Comparison of ENCODE assay signal across 7 mouse cellular contexts in the genomic region with DNA sequence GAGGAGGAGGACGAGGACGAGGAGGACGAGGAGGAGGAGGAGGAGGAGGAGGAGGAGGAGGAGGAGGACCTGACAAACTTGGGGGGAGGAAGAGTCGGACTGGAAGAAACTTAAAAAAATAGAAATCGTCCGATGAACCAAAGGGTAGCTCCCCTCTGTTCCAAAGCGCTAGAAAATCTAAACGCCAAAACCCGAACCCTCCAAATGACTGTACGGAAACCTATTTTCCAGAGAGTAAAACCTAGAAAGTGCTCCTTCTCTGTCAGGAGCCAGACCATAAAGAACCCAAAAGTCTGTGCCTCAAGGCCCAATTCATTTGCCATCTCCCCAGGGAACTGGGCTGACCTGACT. TPM values are rescaled to one million over a fixed set of nuclear protein-coding genes. Genes with fewer than 3 reads are reported as not detected.
DNase-seq lines count a peak whose midpoint lies in the region; ATAC-seq and TF ChIP-seq lines count a peak whose summit lies in the region.

No protein-coding gene starts in this region.

- H3K4me1 ChIP-seq in lung, embryonic 15.5 days, result peaks cover 28% of the 10 kb centered on the region
- H3K4me1 ChIP-seq in embryonic fibroblast, embryonic 13.5 days (ENCODE audit: control insufficient read depth, insufficient read depth, low read length), result no peaks in the 10 kb centered on the region
- peaks cover 6% of the 10 kb centered on the region for H3K4me1 ChIP-seq in limb, embryonic 11.5 days (ENCODE audit: control insufficient read depth, insufficient read depth, low read length)
- H3K4me1 ChIP-seq in olfactory bulb, adult 2 months (ENCODE audit: control insufficient read depth, insufficient read depth, low read length), result peaks cover 18% of the 10 kb centered on the region

- DNase-seq in lung, adult 18-20 months, result no peak
- no peak for DNase-seq in limb, embryonic 11.5 days (ENCODE audit: low spot score)
- no peak for DNase-seq in layer of hippocampus, adult 9-11 months
- no peak for DNase-seq in left cerebral cortex, adult 18-20 months (ENCODE audit: low spot score in 2 of 2)

- no peak for TF ChIP-seq POLR2A in embryonic fibroblast, embryonic 13.5 days (IDR thresholded peaks at IDR 0.05; ENCODE audit: low read depth, low read length)
- no peak for TF ChIP-seq POLR2A in olfactory bulb, adult 2 months (IDR thresholded peaks at IDR 0.05; ENCODE audit: insufficient read depth, low read depth, low read length)

- no peaks in the 10 kb centered on the region for H3K27me3 ChIP-seq in lung, embryonic 15.5 days
- H3K27me3 ChIP-seq in limb, embryonic 11.5 days (ENCODE audit: control insufficient read depth, insufficient read depth, low read length), result no peaks in the 10 kb centered on the region

- H3K4me2 ChIP-seq in lung, embryonic 15.5 days, result peak overlapping the region; percentile 65
- H3K4me2 ChIP-seq in limb, embryonic 11.5 days (ENCODE audit: low read depth, severe bottlenecking), result peak overlapping the region; percentile 61

- peak overlapping the region; percentile 55 for H3K4me3 ChIP-seq in lung, embryonic 15.5 days
- H3K4me3 ChIP-seq in embryonic fibroblast, embryonic 13.5 days (ENCODE audit: insufficient read depth, low read length), result peak overlapping the region; percentile 41
- H3K4me3 ChIP-seq in limb, embryonic 11.5 days (ENCODE audit: low read depth, low read length), result peak overlapping the region; percentile 42
- peak overlapping the region; percentile 99 for H3K4me3 ChIP-seq in olfactory bulb, adult 2 months (ENCODE audit: insufficient read depth, low read depth, low read length)

- no peaks in the 10 kb centered on the region for H3K9me3 ChIP-seq in lung, embryonic 15.5 days
- no peaks in the 10 kb centered on the region for H3K9me3 ChIP-seq in limb, embryonic 11.5 days (ENCODE audit: control insufficient read depth, low read length)

- WGBS in lung, embryonic 15.5 days, result 42% methylated on average over 7 of the region's 10 CpGs
- 75% methylated on average over 7 of the region's 10 CpGs for WGBS in limb, embryonic 11.5 days
- 19% methylated on average over 7 of the region's 10 CpGs for WGBS in olfactory bulb, adult 2 months

- H3K36me3 ChIP-seq in lung, embryonic 15.5 days, result no peaks in the 10 kb centered on the region
- no peaks in the 10 kb centered on the region for H3K36me3 ChIP-seq in limb, embryonic 11.5 days (ENCODE audit: control insufficient read depth, insufficient read depth, low read length)

- H3K9ac ChIP-seq in lung, embryonic 15.5 days, result peak overlapping the region; percentile 61
- H3K9ac ChIP-seq in limb, embryonic 11.5 days (ENCODE audit: low read length), result peak overlapping the region; percentile 74

- H3K27ac ChIP-seq in lung, embryonic 15.5 days, result peak overlapping the region; percentile 99
- H3K27ac ChIP-seq in embryonic fibroblast, embryonic 13.5 days (ENCODE audit: insufficient read depth, low read length), result peak overlapping the region; percentile 96
- peak overlapping the region; percentile 95 for H3K27ac ChIP-seq in limb, embryonic 11.5 days (replicated peaks; ENCODE audit: low read depth, low read length)
- peak overlapping the region; percentile 100 for H3K27ac ChIP-seq in olfactory bulb, adult 2 months (ENCODE audit: insufficient read depth, low read depth, low read length)

- ATAC-seq in lung, embryonic 15.5 days (ENCODE audit: borderline replicate concordance, extremely low read depth, low FRiP score, low TSS enrichment), result no peak
- no peak for ATAC-seq in limb, embryonic 11.5 days (ENCODE audit: insufficient number of reproducible peaks, low FRiP score, low TSS enrichment, low read depth)

- no peak for TF ChIP-seq CTCF in embryonic fibroblast, embryonic 13.5 days (IDR thresholded peaks at IDR 0.05; ENCODE audit: borderline replicate concordance, insufficient read depth, low read length)
- no peak for TF ChIP-seq CTCF in olfactory bulb, adult 2 months (IDR thresholded peaks at IDR 0.05; ENCODE audit: insufficient read depth, low read depth, low read length)

RNA-seq across cellular contexts. Expression of a gene that starts 5.0 kb away (rescaled TPM):
- 93.0 and 96.0 TPM in 2 replicates for polyA plus RNA-seq in lung, embryonic 15.5 days (2015; fragmentation: Nextera tagmentation; extraction: Ambion mirVana)
- 58.6 and 78.6 TPM in 2 replicates for polyA plus RNA-seq in embryonic fibroblast, embryonic 13.5 days (2011; ENCODE audit: insufficient read length, low read depth, missing spikeins)
- 74.7 and 75.8 TPM in 2 replicates for polyA plus RNA-seq in limb, embryonic 11.5 days (2014; fragmentation: Nextera tagmentation; extraction: Ambion mirVana)
- polyA plus RNA-seq in olfactory bulb, adult 2 months (2012; ENCODE audit: insufficient read depth, insufficient read length, low replicate concordance, missing spikeins), result not detected in 2 replicates
- total RNA-seq in left cerebral cortex, adult 18-20 months (2021), result 10 to 100 TPM; 26.1 to 26.4 TPM

RNA-seq across cellular contexts. Expression of a gene that starts 11.3 kb away (rescaled TPM):
- polyA plus RNA-seq in lung, embryonic 15.5 days (2015; fragmentation: Nextera tagmentation; extraction: Ambion mirVana), result 4.5 and 4.6 TPM in 2 replicates
- polyA plus RNA-seq in embryonic fibroblast, embryonic 13.5 days (2011; ENCODE audit: insufficient read length, low read depth, missing spikeins), result 1.1 TPM in 1 of 2 replicates, not detected in the other
- 1.0 and 1.8 TPM in 2 replicates for polyA plus RNA-seq in limb, embryonic 11.5 days (2014; fragmentation: Nextera tagmentation; extraction: Ambion mirVana)
- polyA plus RNA-seq in olfactory bulb, adult 2 months (2012; ENCODE audit: insufficient read depth, insufficient read length, low replicate concordance, missing spikeins), result not detected in 2 replicates
- total RNA-seq in left cerebral cortex, adult 18-20 months (2021), result 1 to 10 TPM; 3.8 to 5.5 TPM

RNA-seq across cellular contexts. Expression of a gene that starts 22.8 kb away (rescaled TPM):
- 0.34 and 0.40 TPM in 2 replicates for polyA plus RNA-seq in lung, embryonic 15.5 days (2015; fragmentation: Nextera tagmentation; extraction: Ambion mirVana)
- polyA plus RNA-seq in embryonic fibroblast, embryonic 13.5 days (2011; ENCODE audit: insufficient read length, low read depth, missing spikeins), result not detected in 2 replicates
- 0.16 and 0.18 TPM in 2 replicates for polyA plus RNA-seq in limb, embryonic 11.5 days (2014; fragmentation: Nextera tagmentation; extraction: Ambion mirVana)
- not detected in 2 replicates for polyA plus RNA-seq in olfactory bulb, adult 2 months (2012; ENCODE audit: insufficient read depth, insufficient read length, low replicate concordance, missing spikeins)
- total RNA-seq in left cerebral cortex, adult 18-20 months (2021), result 1 to 10 TPM in 1 of 2 experiments, under 1 TPM in 1; 0.79 to 1.6 TPM

RNA-seq across cellular contexts. Expression of a gene that starts 24.4 kb away (rescaled TPM):
- 1.1 TPM in 2 replicates for polyA plus RNA-seq in lung, embryonic 15.5 days (2015; fragmentation: Nextera tagmentation; extraction: Ambion mirVana)
- polyA plus RNA-seq in embryonic fibroblast, embryonic 13.5 days (2011; ENCODE audit: insufficient read length, low read depth, missing spikeins), result 3.6 and 3.7 TPM in 2 replicates
- 0.25 and 0.79 TPM in 2 replicates for polyA plus RNA-seq in limb, embryonic 11.5 days (2014; fragmentation: Nextera tagmentation; extraction: Ambion mirVana)
- not detected in 2 replicates for polyA plus RNA-seq in olfactory bulb, adult 2 months (2012; ENCODE audit: insufficient read depth, insufficient read length, low replicate concordance, missing spikeins)
- 1 to 10 TPM in 1 of 2 experiments, under 1 TPM in 1; 0.82 to 1.5 TPM for total RNA-seq in left cerebral cortex, adult 18-20 months (2021)

Comparison
In these comparisons a context has a peak if more than half of its experiments do, and no peak if none do; other contexts are left out.
1. H3K4me3 ChIP-seq: peak in every context shown above with its lines; median percentile 99 in olfactory bulb, adult 2 months; 55 in lung, embryonic 15.5 days; 42 in limb, embryonic 11.5 days; 41 in embryonic fibroblast, embryonic 13.5 days.